Mouse (Mus musculus) cerebellum, adult (tissue): ENCODE measurements around the gene Spop.

Experiments
- ATAC-seq: cut with Nextera tagmentation; 2 replicates; pipeline ENCODE4 v1.9.2; 2017; ENCODE audit warnings: mild to moderate bottlenecking, moderate library complexity, mixed read lengths; ENCODE audit not compliant: insufficient number of reproducible peaks, low FRiP score, low TSS enrichment

The Spop gene

DNA sequence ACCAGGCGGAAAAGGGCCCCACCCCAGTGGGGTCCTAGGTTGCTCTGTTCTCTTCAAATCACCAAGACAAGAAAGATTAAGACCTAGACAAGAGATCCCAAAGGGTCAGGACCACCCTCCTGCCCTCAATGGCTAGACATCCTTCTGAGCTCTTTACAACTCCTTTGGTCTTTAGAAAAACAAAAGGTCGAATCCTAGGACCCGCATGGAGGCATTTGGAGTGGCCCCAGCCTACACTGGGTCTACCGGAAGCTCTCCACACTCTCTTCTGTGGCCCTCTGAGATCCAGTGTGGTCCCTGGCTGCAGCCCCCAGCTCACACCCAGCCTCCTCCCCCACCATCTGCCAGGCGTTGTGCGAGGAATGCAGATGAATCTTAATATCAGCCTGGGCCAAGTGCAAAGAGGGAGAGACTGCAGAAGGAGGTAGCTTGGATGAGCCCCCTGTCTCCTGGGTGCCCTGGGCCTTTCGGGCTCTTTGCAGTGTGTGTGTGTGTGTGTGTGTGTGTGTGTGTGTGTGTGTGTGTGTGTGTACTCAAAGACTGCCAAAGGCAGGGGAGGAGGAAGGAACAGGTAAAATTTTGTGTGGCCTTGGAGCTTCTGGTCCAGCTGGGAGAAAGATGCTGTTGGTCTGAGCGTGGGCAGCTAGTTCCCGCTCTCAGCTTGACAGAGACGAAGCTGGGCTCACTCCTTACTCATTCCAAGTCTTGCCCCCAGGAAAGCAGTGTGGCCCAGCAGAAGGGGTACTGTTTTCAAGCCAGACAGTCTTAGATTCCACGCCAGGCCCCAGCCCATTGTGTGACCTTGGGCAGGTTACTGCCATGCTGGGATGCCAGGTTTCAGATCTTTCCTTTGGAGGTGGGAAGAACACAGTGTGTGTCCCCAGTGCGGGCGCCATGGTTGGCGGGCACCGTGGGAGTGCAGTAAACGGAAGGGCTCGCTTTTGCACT lies 101.8 kb downstream of the Spop start:
- ATAC-seq: no peak

DNA sequence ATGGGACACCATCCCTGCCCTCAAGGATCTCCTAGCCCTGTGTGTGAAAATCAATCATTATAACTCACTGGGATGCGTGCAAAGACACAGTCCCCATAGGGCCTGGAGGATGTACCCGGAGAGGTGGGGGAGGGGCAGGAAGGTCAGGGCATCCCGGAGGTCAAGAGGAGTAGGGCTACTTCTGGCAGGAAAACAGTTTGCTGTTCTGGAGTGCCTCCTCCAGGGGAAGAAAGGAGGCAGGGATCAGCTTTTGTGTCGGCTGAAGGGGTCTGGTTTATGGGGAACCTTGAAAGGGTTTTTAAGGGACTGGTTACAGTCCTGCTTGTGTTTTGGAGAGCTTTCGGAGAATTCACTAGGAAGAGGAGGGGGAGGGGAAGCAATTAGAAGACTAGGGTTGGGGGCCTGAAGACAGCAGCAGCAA lies 102.6 kb downstream of the Spop start:
- no peak for ATAC-seq

DNA sequence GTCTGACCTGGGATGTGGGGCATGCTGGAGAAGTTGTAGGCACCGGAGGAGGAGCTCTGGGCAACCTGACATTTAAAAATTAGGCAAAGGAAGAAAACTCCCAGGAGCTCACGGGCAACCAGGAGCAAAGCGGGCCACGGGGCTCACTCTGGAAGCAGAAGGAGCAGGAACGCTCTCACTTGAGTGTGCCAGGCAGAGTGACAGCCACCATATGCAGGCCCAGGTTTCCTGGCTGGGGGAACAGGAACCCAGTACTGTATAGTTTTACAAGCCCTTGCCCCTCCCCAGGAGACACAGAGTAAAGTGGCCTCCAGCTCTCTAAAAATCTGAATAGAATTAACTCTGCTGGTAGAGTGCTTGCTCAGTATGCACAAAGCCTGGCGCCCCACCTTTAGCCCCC lies 103.3 kb downstream of the Spop start:
- no peak for ATAC-seq

- no peak for ATAC-seq
Measured at GRCm38 (mm10) chr11:95519299-95519698, 105.4 kb downstream of the Spop start.

DNA sequence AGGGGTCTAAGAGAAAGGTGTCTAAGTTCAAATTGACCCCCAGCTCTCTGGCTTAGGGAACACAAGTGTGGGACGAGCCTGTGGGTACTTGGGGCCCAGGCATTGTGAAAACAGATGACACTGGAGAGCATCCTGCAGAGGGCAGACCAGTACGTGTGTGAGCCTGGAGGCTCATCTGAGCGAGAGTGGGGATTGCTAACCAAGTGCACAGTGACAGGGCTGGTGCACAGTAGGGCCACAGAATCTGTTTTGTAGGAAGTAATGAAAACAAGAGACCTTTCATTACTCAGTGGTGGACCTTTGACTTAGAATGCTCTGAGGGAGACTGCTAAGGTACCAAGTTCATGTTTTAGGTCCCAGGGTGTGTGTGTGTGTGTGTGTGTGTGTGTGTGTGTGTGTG lies 106.1 kb downstream of the Spop start:
- no peak for ATAC-seq

- peak; percentile 74 for ATAC-seq
Measured at GRCm38 (mm10) chr11:95520456-95521072, 106.7 kb downstream of the Spop start.

GRCm38 (mm10) chr11:95521563-95521962 lies 107.7 kb downstream of the Spop start:
- ATAC-seq: peak; percentile 32; the same call in 1 of the 2 replicates

- no peak for ATAC-seq
Measured at GRCm38 (mm10) chr11:95527307-95527706, 113.4 kb downstream of the Spop start.

- no peak for ATAC-seq
Measured at GRCm38 (mm10) chr11:95528231-95528630, 114.4 kb downstream of the Spop start.

DNA sequence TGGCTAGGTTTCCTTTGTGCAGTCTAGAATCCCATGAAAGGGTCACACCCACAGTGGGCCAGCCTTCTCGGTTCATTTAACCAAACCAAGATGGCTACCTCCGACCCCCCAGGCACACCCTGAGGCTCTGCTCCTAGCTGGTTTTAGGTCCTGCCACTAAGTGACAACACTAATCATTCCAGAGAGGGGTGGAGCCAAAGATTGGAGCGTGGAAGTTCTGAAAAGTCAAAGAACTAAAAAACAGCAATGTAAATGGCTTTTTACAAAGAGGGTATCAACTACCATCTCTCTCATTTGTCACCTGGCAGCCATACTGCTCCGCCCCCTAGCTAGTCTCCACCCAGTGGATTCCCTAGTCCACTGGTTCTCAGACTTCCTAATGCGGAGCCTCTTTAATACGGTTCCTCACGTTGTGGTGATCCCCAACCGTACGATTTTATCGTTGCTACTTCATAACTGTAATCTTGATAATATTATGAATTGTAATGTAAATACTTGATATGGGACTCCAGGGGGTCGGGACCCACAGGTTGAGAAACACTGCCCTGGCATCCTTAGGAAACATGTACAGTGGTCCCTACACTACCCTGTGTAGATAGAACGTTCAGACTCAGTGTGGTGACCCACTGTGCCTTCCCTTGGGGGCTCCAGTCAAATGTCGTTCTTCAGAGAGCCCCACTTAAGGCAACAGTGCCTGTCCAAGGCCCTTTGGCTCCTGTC lies 118.6 kb downstream of the Spop start:
- no peak for ATAC-seq

GRCm38 (mm10) chr11:95533484-95534160 lies 119.7 kb downstream of the Spop start:
- ATAC-seq: peak; percentile 66; the same call in 1 of the 2 replicates

DNA sequence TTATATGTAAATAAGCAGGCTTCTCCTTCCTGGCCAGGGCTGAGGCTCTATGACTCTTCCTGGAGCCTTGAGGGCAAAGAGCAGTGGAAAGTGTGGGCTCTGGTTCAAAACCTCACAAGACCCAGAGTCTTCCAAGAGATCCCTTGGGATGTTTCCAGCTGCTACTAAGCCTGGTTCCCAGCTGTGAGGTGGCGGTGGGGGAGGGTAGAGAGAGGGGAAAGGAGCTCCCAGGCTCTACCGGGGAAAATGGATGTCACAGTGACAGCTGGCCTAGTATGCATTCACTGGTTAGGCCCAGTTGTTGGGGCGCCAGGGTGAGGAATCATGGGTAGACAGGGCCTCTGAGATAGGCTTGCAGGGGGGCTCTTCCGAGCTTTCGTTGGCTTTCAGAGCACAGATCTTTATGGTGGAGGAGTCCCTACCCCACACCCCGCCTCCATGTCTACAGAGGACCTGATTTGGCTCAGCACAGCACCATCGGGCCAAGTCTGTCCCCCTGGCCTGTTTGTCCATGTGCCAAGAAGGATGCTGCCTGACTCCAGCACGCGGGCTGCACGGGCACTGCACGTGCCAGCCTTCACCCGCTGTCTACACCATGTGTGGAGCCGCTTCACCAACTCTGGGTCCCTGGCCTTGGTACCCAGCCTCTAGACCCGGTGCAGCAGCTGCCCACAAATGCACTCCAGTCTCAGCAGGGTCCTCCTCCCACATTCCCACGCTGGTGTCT lies 124.7 kb downstream of the Spop start:
- ATAC-seq: no peak

DNA sequence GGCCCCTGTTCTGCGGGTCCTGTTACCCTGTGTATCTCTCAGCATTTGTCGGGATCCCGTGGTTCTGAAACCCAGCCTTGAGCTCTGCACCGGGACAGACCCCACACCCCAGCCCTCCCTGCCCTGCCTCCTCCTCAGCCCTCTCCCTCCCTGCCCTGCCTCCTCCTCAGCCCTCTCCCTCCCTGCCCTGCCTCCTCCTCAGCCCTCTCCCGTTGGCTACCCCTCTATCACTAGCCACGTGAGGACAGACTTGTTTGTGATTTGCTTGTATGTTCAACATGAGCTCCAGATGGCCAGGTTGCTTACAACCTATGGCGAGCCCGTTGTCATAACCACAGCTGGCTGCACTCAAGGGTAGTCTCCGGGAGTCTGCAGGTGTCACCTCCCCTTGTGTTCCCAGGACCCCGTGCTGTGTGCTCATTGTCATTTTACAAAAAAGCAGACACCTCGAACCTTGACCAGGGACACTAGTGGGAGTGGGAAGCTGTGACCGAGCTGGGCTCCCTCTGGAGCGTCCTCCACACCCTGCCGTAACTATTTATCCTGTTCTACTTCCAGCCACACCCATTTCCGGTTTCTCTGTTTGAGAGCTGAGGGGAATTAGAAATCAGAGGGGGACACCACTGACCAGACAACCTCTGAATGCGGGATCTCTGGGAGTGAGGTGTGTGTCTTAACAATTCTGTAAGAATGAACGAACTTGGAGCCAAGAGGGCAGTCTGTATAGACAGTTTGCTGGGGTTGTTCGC lies 126.9 kb downstream of the Spop start:
- no peak for ATAC-seq
